Mouse (Mus musculus): Measurements from ENCODE around the gene Nxph4. TPM values are rescaled to one million over a fixed set of nuclear protein-coding genes. Genes with fewer than 3 reads are reported as not detected.

The Nxph4 gene
- total and polyA plus RNA-seq, 3 experiments: 0.13 to 0.14 TPM; not detected in 1

GRCm38 (mm10) chr10:127509837-127510701 lies 24.3 kb downstream of the Nxph4 start:
- in situ Hi-C loops (cut with MboI; ENCODE audit: low pct_ligation_motif_present, low pct_unique_long_range_greater_than_20kb, low sequenced_read_pairs): loop anchor here (5.0 kb wide), 1 partner anchor 32 kb away; no protein-coding TSS in a partner anchor
- peak overlapping the region; percentile 70 for H3K4me2 ChIP-seq (ENCODE audit: insufficient read depth, low read depth, poor library complexity, severe bottlenecking)
- no peaks in the 10 kb centered on the region for H3K9me3 ChIP-seq (replicated peaks; ENCODE audit: low read length)
- peak overlapping the region in 1 of 3 experiments; percentile 45 for H3K4me3 ChIP-seq (replicated peaks in 1 of 3; ENCODE audit: low read depth in 2 of 3, low read length in 2 of 3, poor library complexity in 1 of 3)
- peaks cover 0 to 5% of the 10 kb centered on the region in 2 experiments for H3K36me3 ChIP-seq (replicated peaks in 1 of 2; ENCODE audit: control insufficient read depth in 1 of 2, insufficient read depth in 1 of 2, low read length in 1 of 2)
- no peaks in the 10 kb centered on the region for H3K79me2 ChIP-seq (replicated peaks; ENCODE audit: control insufficient read depth, extremely low read depth, insufficient read depth, poor library complexity, severe bottlenecking)
- H3K4me1 ChIP-seq (ENCODE audit: control insufficient read depth in 1 of 2, insufficient read depth in 2 of 2): peaks cover 26 to 52% of the 10 kb centered on the region in 2 experiments
- DNase-seq (ENCODE audit: extremely low read depth): peak; percentile 15
- peaks cover 17% of the 10 kb centered on the region for H3K27me3 ChIP-seq (replicated peaks)
- peak overlapping the region; percentile 8; the same call in 1 of the 2 replicates for H3K9ac ChIP-seq (ENCODE audit: insufficient read depth, low read depth)
- no peak overlapping the region for H3K27ac ChIP-seq (ENCODE audit: insufficient read depth, low read depth)
- dilution Hi-C loops (cut with MboI; ENCODE audit: extremely low pct_ligation_motif_present, extremely low pct_unique_long_range_greater_than_20kb, low sequenced_read_pairs): no loop called here
- TF ChIP-seq POLR2A (IDR thresholded peaks at IDR 0.05; ENCODE audit: low read depth, low read length) (no peak), MXI1 (IDR thresholded peaks at IDR 0.05; ENCODE audit: low read depth, low read length) (no peak), RCOR1 (conservative IDR thresholded peaks at IDR 0.05; ENCODE audit: low read depth, low read length) (no peak), PAX5 (IDR thresholded peaks at IDR 0.05; ENCODE audit: low read length) (no peak)

DNA sequence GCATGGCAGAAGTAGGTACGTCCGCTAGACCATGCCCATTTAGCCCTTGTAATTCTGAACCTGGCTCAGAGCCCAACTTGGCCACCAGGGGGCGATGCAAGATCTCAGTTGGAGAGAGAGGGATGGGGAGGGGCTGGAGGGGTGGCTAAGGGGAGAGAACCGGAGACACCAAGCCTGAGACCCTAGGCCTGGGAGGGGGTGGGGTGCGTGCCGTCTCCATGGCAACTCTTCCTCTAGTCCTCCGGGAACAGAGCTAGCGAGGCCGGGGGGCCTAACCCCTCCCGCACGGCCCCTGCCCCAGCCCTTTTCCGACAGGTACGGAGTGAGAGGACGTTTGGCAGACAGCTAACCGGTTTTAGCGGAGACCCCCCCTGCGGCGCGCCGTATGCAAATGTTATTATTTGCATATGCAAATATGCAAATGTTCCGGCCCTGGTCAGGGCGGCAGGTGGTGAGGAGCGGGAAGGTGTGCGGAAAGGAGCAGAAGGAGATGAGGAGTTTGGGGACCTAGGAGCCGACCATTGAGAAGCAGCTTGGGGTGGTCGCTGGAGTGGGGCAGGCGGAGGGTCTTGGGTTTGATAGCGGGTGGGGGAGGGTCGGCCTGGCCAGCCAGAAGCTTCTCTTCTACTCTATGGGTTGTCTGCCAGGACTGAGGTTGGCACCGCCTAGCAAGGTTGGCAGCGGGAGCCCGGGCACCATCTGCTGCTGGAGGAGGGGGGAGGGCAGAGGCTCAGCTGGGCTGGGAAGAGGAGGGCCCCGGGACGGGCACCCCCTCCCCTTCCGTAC lies 25.1 kb downstream of the Nxph4 start:
- in situ Hi-C loops (cut with MboI; ENCODE audit: low pct_ligation_motif_present, low pct_unique_long_range_greater_than_20kb, low sequenced_read_pairs): loop anchor here (5.0 kb wide), 1 partner anchor 33 kb away; no protein-coding TSS in a partner anchor
- H3K9ac ChIP-seq (ENCODE audit: insufficient read depth, low read depth): peak overlapping the region; percentile 8; the same call in 1 of the 2 replicates
- peak overlapping the region; percentile 70 for H3K4me2 ChIP-seq (ENCODE audit: insufficient read depth, low read depth, poor library complexity, severe bottlenecking)
- dilution Hi-C loops (cut with MboI; ENCODE audit: extremely low pct_ligation_motif_present, extremely low pct_unique_long_range_greater_than_20kb, low sequenced_read_pairs): no loop called here
- H3K4me3 ChIP-seq (replicated peaks in 1 of 3; ENCODE audit: low read depth in 2 of 3, low read length in 2 of 3, poor library complexity in 1 of 3): peak overlapping the region; percentile 37 to 45 (median 45)
- H3K36me3 ChIP-seq (replicated peaks in 1 of 2; ENCODE audit: control insufficient read depth in 1 of 2, insufficient read depth in 1 of 2, low read length in 1 of 2): peaks cover 0 to 5% of the 10 kb centered on the region in 2 experiments
- no peaks in the 10 kb centered on the region for H3K79me2 ChIP-seq (replicated peaks; ENCODE audit: control insufficient read depth, extremely low read depth, insufficient read depth, poor library complexity, severe bottlenecking)
- DNase-seq (ENCODE audit: extremely low read depth): peak; percentile 97
- H3K9me3 ChIP-seq (replicated peaks; ENCODE audit: low read length): no peaks in the 10 kb centered on the region
- peaks cover 17% of the 10 kb centered on the region for H3K27me3 ChIP-seq (replicated peaks)
- peak overlapping the region; percentile 29; the same call in 1 of the 2 replicates for H3K27ac ChIP-seq (ENCODE audit: insufficient read depth, low read depth)
- peaks cover 24 to 45% of the 10 kb centered on the region in 2 experiments for H3K4me1 ChIP-seq (ENCODE audit: control insufficient read depth in 1 of 2, insufficient read depth in 2 of 2)
- peak; percentile 61; the same call in 1 of the 2 replicates for TF ChIP-seq CHD2 (IDR thresholded peaks at IDR 0.05; ENCODE audit: low read length)
- no peak for TF ChIP-seq JUN (IDR thresholded peaks at IDR 0.05; ENCODE audit: insufficient read depth, low read depth, low read length)
- TF ChIP-seq RCOR1 (conservative IDR thresholded peaks at IDR 0.05; ENCODE audit: low read depth, low read length): 0 out of 2 replicates have a peak, but pooled peaks have one; percentile 26
- TF ChIP-seq PAX5 (IDR thresholded peaks at IDR 0.05; ENCODE audit: low read length): no peak
- TF ChIP-seq CTCF (conservative IDR thresholded peaks at IDR 0.05 in 1 of 2, IDR thresholded peaks at IDR 0.05 in 1 of 2; ENCODE audit: low read depth in 2 of 2, low read length in 2 of 2): peak; percentile 52 to 97; a peak in 3 of 4 replicates
- no peak for TF ChIP-seq GABPA (IDR thresholded peaks at IDR 0.05; ENCODE audit: insufficient replicate concordance, low read depth, low read length)
- TF ChIP-seq NELFE (IDR thresholded peaks at IDR 0.05; ENCODE audit: low read depth, low read length): no peak
- TF ChIP-seq IRF4 (IDR thresholded peaks at IDR 0.05; ENCODE audit: low read depth, low read length): peak; percentile 62; the same call in 1 of the 2 replicates
- no peak for TF ChIP-seq USF2 (conservative IDR thresholded peaks at IDR 0.05; ENCODE audit: low read depth, low read length)
- peak; percentile 23; the same call in 1 of the 2 replicates for TF ChIP-seq HCFC1 (IDR thresholded peaks at IDR 0.05; ENCODE audit: low read depth, low read length)
- TF ChIP-seq POLR2A (IDR thresholded peaks at IDR 0.05; ENCODE audit: low read depth, low read length): peak; percentile 62; the same call in 1 of the 2 replicates
- no peak for TF ChIP-seq MAX (IDR thresholded peaks at IDR 0.05; ENCODE audit: low read length)
- TF ChIP-seq SMC3 (IDR thresholded peaks at IDR 0.05; ENCODE audit: low read depth, low read length): peak; percentile 83
- no peak for TF ChIP-seq MYC (IDR thresholded peaks at IDR 0.05; ENCODE audit: low read depth, low read length)
- TF ChIP-seq KAT2A (IDR thresholded peaks at IDR 0.05; ENCODE audit: insufficient replicate concordance, low read length): no peak
- TF ChIP-seq MEF2A (IDR thresholded peaks at IDR 0.05; ENCODE audit: borderline replicate concordance, low read depth, low read length): no peak
- no peak for TF ChIP-seq MAFK (IDR thresholded peaks at IDR 0.05; ENCODE audit: insufficient replicate concordance, low read length)
- no peak for TF ChIP-seq ZKSCAN1 (IDR thresholded peaks at IDR 0.05; ENCODE audit: borderline replicate concordance, low read depth, low read length)
- no peak for TF ChIP-seq UBTF (IDR thresholded peaks at IDR 0.05; ENCODE audit: low read depth, low read length)
- TF ChIP-seq MXI1 (IDR thresholded peaks at IDR 0.05; ENCODE audit: low read depth, low read length): no peak; the same call in none of the 2 replicates
- no peak for TF ChIP-seq NRF1 (IDR thresholded peaks at IDR 0.05; ENCODE audit: low read depth, low read length)
- no peak for TF ChIP-seq ELF1 (IDR thresholded peaks at IDR 0.05; ENCODE audit: low read depth, low read length)
- 0 out of 2 replicates have a peak, but pooled peaks have one; percentile 8 for TF ChIP-seq E2F4 (IDR thresholded peaks at IDR 0.05; ENCODE audit: insufficient replicate concordance, low read depth, low read length)
- peak; percentile 83 for TF ChIP-seq RAD21 (IDR thresholded peaks at IDR 0.05; ENCODE audit: low read depth, low read length)
- TF ChIP-seq ETS1 (conservative IDR thresholded peaks at IDR 0.05; ENCODE audit: low read depth, low read length): peak; percentile 75
- no peak for TF ChIP-seq ZMIZ1 (IDR thresholded peaks at IDR 0.05; ENCODE audit: low read depth, low read length)
- no peak for TF ChIP-seq USF1 (IDR thresholded peaks at IDR 0.05; ENCODE audit: low read depth, low read length)
